Mouse (Mus musculus) CH12.LX (cell line): ENCODE measurements around the gene Arid5b. TPM values are rescaled to one million over a fixed set of nuclear protein-coding genes. Genes with fewer than 3 reads are reported as not detected.

Experiments
- DNase-seq: peaks from one replicate; pipeline ENCODE4 v3.0.0-alpha.2; 2013; ENCODE audit errors: extremely low read depth
- H3K27ac ChIP-seq: 2 replicates; pipeline ENCODE4 v1.5.1; 2012; ENCODE audit warnings: low read depth, mild to moderate bottlenecking, control low read depth, moderate library complexity; ENCODE audit not compliant: insufficient read depth
- H3K27me3 ChIP-seq: replicated peaks from 2 replicates; pipeline ENCODE3; 2012; ENCODE audit warnings: inconsistent platforms
- H3K36me3 ChIP-seq, 2 experiments: replicated peaks in 1 of 2; 2 replicates each; pipeline versions ENCODE3 to v1.6.1; 2012; ENCODE audit warnings: inconsistent platforms in 1 of 2, low read length in 1 of 2, mild to moderate bottlenecking in 1 of 2, mixed read lengths in 1 of 2, moderate library complexity in 1 of 2; ENCODE audit not compliant: control insufficient read depth in 1 of 2, insufficient read depth in 1 of 2
- H3K4me1 ChIP-seq, 2 experiments: 2 replicates each; pipeline ENCODE4 v1.6.1; 2012; ENCODE audit warnings: inconsistent platforms in 1 of 2, moderate library complexity in 1 of 2; ENCODE audit not compliant: insufficient read depth in 2 of 2, control insufficient read depth in 1 of 2
- H3K4me2 ChIP-seq: 2 replicates; pipeline ENCODE4 v1.6.1; 2012; ENCODE audit warnings: low read depth, mild to moderate bottlenecking, control low read depth; ENCODE audit not compliant: poor library complexity, insufficient read depth, severe bottlenecking
- H3K4me3 ChIP-seq, 3 experiments: fragments of 150-350 bp in 1 of 3; sonication (generic) in 1 of 3; replicated peaks in 1 of 3; 2 replicates each; pipeline versions ENCODE3 to v1.5.1; 2011 to 2012; ENCODE audit warnings: low read depth in 2 of 3, low read length in 2 of 3, mild to moderate bottlenecking in 2 of 3, moderate library complexity in 2 of 3, control low read depth in 1 of 3, improper control_type of control experiment in 1 of 3, inconsistent platforms in 1 of 3, mixed read lengths in 1 of 3; ENCODE audit not compliant: poor library complexity in 1 of 3
- H3K79me2 ChIP-seq: replicated peaks from 2 replicates; pipeline ENCODE4 v1.6.1; 2012; ENCODE audit warnings: mild to moderate bottlenecking, moderate library complexity; ENCODE audit not compliant: control insufficient read depth, poor library complexity, insufficient read depth, severe bottlenecking; ENCODE audit errors: extremely low read depth
- H3K9ac ChIP-seq: 2 replicates; pipeline ENCODE4 v1.6.1; 2012; ENCODE audit warnings: low read depth, mild to moderate bottlenecking, control low read depth, moderate library complexity; ENCODE audit not compliant: insufficient read depth
- H3K9me3 ChIP-seq: replicated peaks from 2 replicates; pipeline ENCODE3; 2012; ENCODE audit warnings: low read length, inconsistent platforms, mixed read lengths
- BHLHE40 ChIP-seq: IDR thresholded peaks from 2 replicates; pipeline ENCODE4 v1.6.1; 2011; ENCODE audit warnings: mild to moderate bottlenecking, low read depth, low read length, improper control_type of control experiment
- CHD2 ChIP-seq: IDR thresholded peaks from 2 replicates; pipeline ENCODE4 v1.6.1; 2011; ENCODE audit warnings: low read length, improper control_type of control experiment
- ELF1 ChIP-seq: IDR thresholded peaks from 2 replicates; pipeline ENCODE4 v1.6.1; 2014; ENCODE audit warnings: low read depth, mild to moderate bottlenecking, inconsistent platforms, low read length, improper control_type of control experiment
- ETS1 ChIP-seq: conservative IDR thresholded peaks from 2 replicates; pipeline ENCODE4 v1.6.1; 2012; ENCODE audit warnings: low read depth, mild to moderate bottlenecking, inconsistent platforms, low read length, improper control_type of control experiment, moderate library complexity
- GABPA ChIP-seq: IDR thresholded peaks from 2 replicates; pipeline ENCODE4 v1.6.1; 2012; ENCODE audit warnings: low read depth, low read length, improper control_type of control experiment, inconsistent platforms; ENCODE audit not compliant: insufficient replicate concordance
- JUND ChIP-seq: conservative IDR thresholded peaks from 2 replicates; pipeline ENCODE4 v1.6.1; 2011; ENCODE audit warnings: low read depth, low read length, improper control_type of control experiment
- KAT2A ChIP-seq: IDR thresholded peaks from 2 replicates; pipeline ENCODE4 v1.6.1; 2012; ENCODE audit warnings: low read length, improper control_type of control experiment, inconsistent platforms; ENCODE audit not compliant: insufficient replicate concordance
- MAFK ChIP-seq: IDR thresholded peaks from 2 replicates; pipeline ENCODE4 v1.6.1; 2011; ENCODE audit warnings: low read length, improper control_type of control experiment; ENCODE audit not compliant: insufficient replicate concordance
- MXI1 ChIP-seq: IDR thresholded peaks from 2 replicates; pipeline ENCODE4 v1.6.1; 2011; ENCODE audit warnings: mild to moderate bottlenecking, low read depth, low read length, improper control_type of control experiment
- MYC ChIP-seq: IDR thresholded peaks from 2 replicates; pipeline ENCODE4 v1.6.1; 2011; ENCODE audit warnings: low read depth, mild to moderate bottlenecking, improper control_type of control experiment, low read length
- PAX5 ChIP-seq: IDR thresholded peaks from 2 replicates; pipeline ENCODE4 v1.6.1; 2012; ENCODE audit warnings: low read length, inconsistent platforms, mixed read lengths
- POLR2AphosphoS2 ChIP-seq: IDR thresholded peaks from 2 replicates; pipeline ENCODE4 v1.6.1; 2011; ENCODE audit warnings: low read depth, low read length, improper control_type of control experiment
- RCOR1 ChIP-seq: conservative IDR thresholded peaks from 2 replicates; pipeline ENCODE4 v1.6.1; 2012; ENCODE audit warnings: low read depth, mild to moderate bottlenecking, inconsistent platforms, low read length, improper control_type of control experiment
- SIN3A ChIP-seq: IDR thresholded peaks from 2 replicates; pipeline ENCODE4 v1.6.1; 2012; ENCODE audit warnings: low read length, improper control_type of control experiment, inconsistent platforms
- SMC3 ChIP-seq: IDR thresholded peaks from 2 replicates; pipeline ENCODE4 v1.6.1; 2011; ENCODE audit warnings: low read depth, low read length, improper control_type of control experiment
- TBP ChIP-seq: conservative IDR thresholded peaks from 2 replicates; pipeline ENCODE4 v1.6.1; 2011; ENCODE audit warnings: low read depth, low read length, improper control_type of control experiment
- TCF12 ChIP-seq: IDR thresholded peaks from 2 replicates; pipeline ENCODE4 v1.6.1; 2014; ENCODE audit warnings: low read depth, mild to moderate bottlenecking, inconsistent platforms, low read length, improper control_type of control experiment
- UBTF ChIP-seq: IDR thresholded peaks from 2 replicates; pipeline ENCODE4 v1.6.1; 2012; ENCODE audit warnings: low read depth, mild to moderate bottlenecking, inconsistent platforms, low read length, improper control_type of control experiment, moderate library complexity
- USF1 ChIP-seq: IDR thresholded peaks from 2 replicates; pipeline ENCODE4 v1.6.1; 2014; ENCODE audit warnings: low read depth, mild to moderate bottlenecking, inconsistent platforms, low read length, improper control_type of control experiment
- ZMIZ1 ChIP-seq: IDR thresholded peaks from 2 replicates; pipeline ENCODE4 v1.6.1; 2012; ENCODE audit warnings: low read depth, mild to moderate bottlenecking, inconsistent platforms, low read length, improper control_type of control experiment
- dilution Hi-C: fragments of 300-500 bp; cut with MboI; formaldehyde crosslinking; loops from 2 replicates; pipeline ENCODE4 v1.14.3; 2020; ENCODE audit warnings: low sequenced_read_pairs; ENCODE audit not compliant: extremely low pct_unique_long_range_greater_than_20kb, extremely low pct_ligation_motif_present
- in situ Hi-C: fragments of 300-500 bp; cut with MboI; formaldehyde crosslinking; loops from 3 replicates; pipeline ENCODE4 v1.14.3; 2019; ENCODE audit warnings: low sequenced_read_pairs, low pct_ligation_motif_present, low pct_unique_long_range_greater_than_20kb, mixed read lengths
- polyA plus RNA-seq: library from polyadenylated mRNA; unstranded; fragments of >175 nt; gene quantifications from 2 replicates; pipeline ENCODE4 v1.2.1, GENCODE M21; 2012; ENCODE audit warnings: low read depth; ENCODE audit not compliant: insufficient read length
- total RNA-seq, 2 experiments: library from RNA; depleted of rRNA; stranded (reverse); fragments of 300-350 nt in 1 of 2; fragments of >200 nt in 1 of 2; gene quantifications; 2 replicates each; pipeline ENCODE4 v1.2.3; 2012 to 2014

Gene Arid5b
- total and polyA plus RNA-seq, 3 experiments: 1.1 to 2.6 (median 1.8) TPM

GRCm38 (mm10) chr10:68091011-68091410 is 187.5 kb downstream of the Arid5b start:
- no peak overlapping the region for H3K9ac ChIP-seq
- no peaks in the 10 kb centered on the region for H3K4me1 ChIP-seq
- no peak overlapping the region for H3K4me3 ChIP-seq
- no peaks in the 10 kb centered on the region for H3K27me3 ChIP-seq
- TF ChIP-seq MAFK: no peak
- TF ChIP-seq CHD2: no peak
- no peak for TF ChIP-seq POLR2AphosphoS2
- TF ChIP-seq ELF1: no peak
- no peak for TF ChIP-seq ZMIZ1
- TF ChIP-seq UBTF: no peak
- TF ChIP-seq TBP: no peak
- no peak for TF ChIP-seq RCOR1
- no peak for TF ChIP-seq TCF12
- TF ChIP-seq JUND: no peak
- no peak for DNase-seq
- no peaks in the 10 kb centered on the region for H3K79me2 ChIP-seq
- H3K9me3 ChIP-seq: no peaks in the 10 kb centered on the region
- peaks cover 0 to 10% of the 10 kb centered on the region in 2 experiments for H3K36me3 ChIP-seq
- H3K27ac ChIP-seq: no peak overlapping the region
- dilution Hi-C loops (no loop called here), in situ Hi-C loops (no loop called here)
- no peak overlapping the region for H3K4me2 ChIP-seq

GRCm38 (mm10) chr10:68090544-68090943 is 188.0 kb downstream of the Arid5b start:
- no peaks in the 10 kb centered on the region for H3K9me3 ChIP-seq
- H3K36me3 ChIP-seq: peaks cover 0 to 9% of the 10 kb centered on the region in 2 experiments
- dilution Hi-C loops (no loop called here), in situ Hi-C loops (no loop called here)
- H3K27me3 ChIP-seq: no peaks in the 10 kb centered on the region
- H3K79me2 ChIP-seq: no peaks in the 10 kb centered on the region
- H3K4me1 ChIP-seq: peaks cover 0 to 3% of the 10 kb centered on the region in 2 experiments; a peak in 2 of 4 replicates
- DNase-seq: no peak
- H3K9ac ChIP-seq: no peak overlapping the region
- no peak overlapping the region for H3K4me2 ChIP-seq
- no peak overlapping the region for H3K4me3 ChIP-seq
- TF ChIP-seq SMC3 (no peak), RCOR1 (no peak), ELF1 (no peak), KAT2A (no peak), TCF12 (no peak), JUND (no peak), POLR2AphosphoS2 (no peak)
- no peak overlapping the region for H3K27ac ChIP-seq

GRCm38 (mm10) chr10:68090197-68090535 is 188.4 kb downstream of the Arid5b start:
- Histone ChIP-seq H3K27ac (no peak overlapping the region), H3K4me3 (no peak overlapping the region), H3K4me1 (peaks cover 0 to 4% of the 10 kb centered on the region in 2 experiments; a peak in 2 of 4 replicates), H3K27me3 (no peaks in the 10 kb centered on the region), H3K79me2 (no peaks in the 10 kb centered on the region), H3K9me3 (no peaks in the 10 kb centered on the region), H3K36me3 (peaks cover 0 to 8% of the 10 kb centered on the region in 2 experiments), H3K9ac (no peak overlapping the region), H3K4me2 (no peak overlapping the region)
- no peak for DNase-seq
- in situ Hi-C loops (no loop called here), dilution Hi-C loops (no loop called here)
- TF ChIP-seq PAX5 (no peak), MYC (no peak), MAFK (no peak), GABPA (no peak), MXI1 (no peak), RCOR1 (no peak), BHLHE40 (no peak), USF1 (no peak), SIN3A (no peak), ETS1 (no peak)
